Mouse (Mus musculus): ENCODE measurements around the gene Borcs6.
"Not testable (repeated sequence)": the region's sequence is repeated elsewhere in the genome, so short reads cannot be mapped to it uniquely, and the experiment has no call there.

- TF ChIP-seq CTCF, POLR2A (IDR thresholded peaks at IDR 0.05; ENCODE audit: insufficient read depth, low read depth, low read length): not testable (repeated sequence)
Observed at GRCm38 (mm10) chr11:69093856-69094255, 34.3 kb downstream of the Borcs6 start.

Measured in olfactory bulb, adult 2 months (tissue).